Mouse (Mus musculus) R1 (cell line): ENCODE measurements at regions not wholly inside any gene's neighbourhood (a gene's known extent, or its start where the extent isn't known, plus 50 kb on each side); places are given as distances from the start of the nearest gene placed in this dataset.

ENCODE experiments used
- DNase-seq: peaks from one replicate; pipeline ENCODE4 v3.0.0-alpha.2; 2018; ENCODE audit warnings: low read depth, low spot score

DNA sequence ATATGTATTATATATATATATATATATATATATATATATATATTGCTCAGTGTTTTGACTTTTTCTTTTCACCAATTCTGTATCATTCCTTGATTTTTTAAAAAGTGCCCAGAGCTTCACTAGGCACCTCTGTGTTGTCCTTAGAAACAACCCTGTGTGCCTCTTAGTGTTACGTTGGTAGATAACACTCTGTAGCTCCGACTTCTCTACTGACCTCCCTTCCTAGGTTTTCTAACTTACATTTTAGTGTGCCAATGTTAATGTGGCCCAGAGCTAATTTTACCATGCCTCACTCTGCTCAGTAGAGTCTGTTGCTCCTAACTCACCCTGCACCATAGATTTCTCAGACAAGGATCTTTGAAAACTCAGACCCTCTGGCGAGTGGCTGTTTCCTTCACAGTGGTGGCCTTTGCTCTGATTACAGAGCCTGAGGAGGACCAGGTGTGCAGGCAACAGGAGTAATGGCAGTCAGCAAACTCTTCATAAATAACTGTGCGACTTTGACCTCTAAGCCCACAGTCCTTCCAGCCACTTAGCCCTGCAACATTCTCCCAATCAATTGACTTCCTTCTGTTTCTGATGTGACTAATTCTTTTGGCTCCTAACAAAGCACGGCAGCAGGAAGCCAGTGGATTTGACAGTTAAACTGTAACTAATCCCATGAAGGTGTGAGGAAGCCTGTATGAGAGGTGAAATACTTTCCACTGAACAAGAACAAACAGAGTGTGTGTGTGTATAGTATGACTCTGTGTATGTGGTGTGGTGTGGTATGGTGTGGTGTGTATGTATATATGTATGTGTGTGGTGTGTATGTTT is 53.6 kb upstream of the Actr3 start:
- no peak for DNase-seq

DNA sequence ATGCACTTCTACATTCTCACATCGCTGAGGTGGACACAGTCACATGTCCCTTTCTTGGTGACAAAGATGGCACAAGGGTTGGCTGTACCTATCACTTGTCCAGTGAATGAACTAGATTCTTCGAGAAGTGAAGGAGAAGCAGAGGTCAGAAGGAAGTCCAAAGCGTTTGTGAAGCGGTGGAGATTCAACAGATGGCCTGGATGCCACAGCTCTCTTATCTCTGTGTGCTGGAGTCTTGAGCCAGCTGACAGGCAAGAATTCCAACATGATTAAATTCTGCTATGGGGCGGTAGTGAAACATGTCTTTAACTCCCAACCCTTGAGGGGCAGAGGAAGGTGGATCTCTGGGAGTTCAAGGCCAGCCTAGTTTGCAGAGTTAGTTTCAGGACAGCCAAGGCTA is 55.5 kb upstream of the Actr3 start:
- DNase-seq = no peak

DNA sequence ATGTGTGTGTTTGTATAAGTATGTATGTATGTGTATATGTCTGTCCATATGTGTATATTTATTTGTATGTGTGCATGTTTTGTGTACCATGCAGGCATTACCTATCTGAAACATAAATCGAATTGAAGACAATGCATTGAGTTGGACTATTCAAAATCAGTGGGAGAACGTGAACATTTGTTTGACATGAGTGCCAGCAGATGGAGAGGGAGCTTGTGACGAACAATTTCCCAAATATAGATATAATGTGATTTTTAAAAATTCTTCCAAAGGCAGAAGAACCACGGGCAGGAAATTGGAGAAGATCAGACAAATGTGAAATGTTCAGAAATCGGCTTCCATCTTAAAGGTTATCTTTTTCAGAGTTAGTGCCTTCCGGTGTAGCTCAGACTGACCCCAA is 59.1 kb upstream of the Actr3 start:
- no peak for DNase-seq

DNA sequence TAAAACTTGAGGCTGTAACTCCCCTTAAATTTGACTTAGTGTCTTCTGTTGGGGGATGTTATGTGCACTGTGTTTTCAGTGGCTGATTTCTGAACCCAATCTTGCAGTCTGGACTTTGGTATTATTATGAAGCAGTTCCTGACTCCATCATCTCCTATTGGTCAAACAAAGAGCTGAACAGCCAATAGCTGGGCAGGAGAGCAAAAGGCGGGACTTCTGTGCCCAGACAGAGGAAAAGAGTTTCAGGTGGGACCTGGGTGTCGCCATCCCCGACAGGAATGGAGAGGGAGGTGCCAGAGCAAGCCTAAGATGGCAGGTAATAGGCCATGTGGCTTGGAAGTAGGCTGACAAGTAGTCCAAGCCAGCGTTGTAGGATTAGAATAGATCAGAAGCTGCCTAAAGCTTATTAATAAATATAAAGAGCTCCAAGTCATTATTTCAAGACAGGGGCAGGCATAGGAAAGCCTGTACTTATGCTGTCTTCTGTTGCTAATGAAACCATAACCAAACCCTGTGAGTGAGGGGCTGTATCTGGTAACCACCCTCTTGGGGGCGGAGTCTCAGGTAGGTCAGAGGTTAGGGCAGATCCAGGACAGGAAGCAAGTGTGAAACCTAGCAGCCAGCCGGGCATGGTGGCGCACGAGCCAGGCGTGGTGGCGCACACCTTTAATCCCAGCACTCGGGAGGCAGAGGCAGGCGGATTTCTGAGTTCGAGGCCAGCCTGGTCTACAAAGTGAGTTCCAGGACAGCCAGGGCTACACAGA is 60.0 kb upstream of the Actr3 start:
- peak; percentile 66 for DNase-seq

DNA sequence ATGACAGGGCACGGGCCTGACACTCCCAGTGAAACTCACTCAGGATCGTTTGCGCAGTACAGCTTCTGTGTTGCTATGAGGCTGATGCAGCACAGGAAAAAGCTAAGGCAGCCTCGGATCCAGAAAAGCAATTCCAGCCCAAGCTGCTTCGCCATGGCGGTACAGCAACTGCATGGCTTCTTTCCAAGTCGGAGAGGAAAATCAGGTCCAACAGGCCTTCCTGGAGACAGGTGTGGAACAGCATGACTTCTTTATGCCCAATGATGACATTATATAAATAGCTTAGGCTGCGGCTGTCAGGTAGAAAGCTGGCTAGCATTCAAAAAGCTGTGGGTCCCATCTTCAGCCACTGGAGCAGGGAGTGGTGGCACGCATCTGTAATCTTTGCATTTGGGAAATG is 61.5 kb upstream of the Actr3 start:
- DNase-seq = no peak

DNA sequence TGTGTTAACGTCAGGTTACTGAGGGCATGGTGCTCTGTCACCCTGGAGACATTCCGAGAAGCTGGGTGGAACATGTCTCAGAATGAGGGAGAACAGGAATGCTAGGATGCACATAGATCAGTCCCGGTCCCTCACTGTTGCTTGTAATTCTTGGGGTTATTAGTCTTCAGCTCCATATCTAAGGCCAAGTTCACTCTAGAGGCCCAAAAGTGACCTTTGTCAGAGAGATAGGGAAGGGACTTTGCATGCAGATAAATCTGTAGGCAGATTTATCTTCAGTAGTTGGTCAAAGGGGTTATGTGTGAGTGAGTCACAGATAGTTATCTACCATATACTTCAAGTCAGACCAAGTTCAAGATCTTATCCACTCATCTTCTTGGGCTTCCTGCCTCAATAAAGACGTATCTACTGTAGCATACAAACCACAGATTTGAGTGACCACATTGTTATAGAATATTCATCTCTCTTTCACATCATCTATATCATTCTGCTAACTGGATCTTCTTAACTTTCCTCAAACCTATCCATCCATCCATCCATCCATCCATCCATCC is 58.4 kb upstream of the Slc35f5 start:
- no peak for DNase-seq

DNA sequence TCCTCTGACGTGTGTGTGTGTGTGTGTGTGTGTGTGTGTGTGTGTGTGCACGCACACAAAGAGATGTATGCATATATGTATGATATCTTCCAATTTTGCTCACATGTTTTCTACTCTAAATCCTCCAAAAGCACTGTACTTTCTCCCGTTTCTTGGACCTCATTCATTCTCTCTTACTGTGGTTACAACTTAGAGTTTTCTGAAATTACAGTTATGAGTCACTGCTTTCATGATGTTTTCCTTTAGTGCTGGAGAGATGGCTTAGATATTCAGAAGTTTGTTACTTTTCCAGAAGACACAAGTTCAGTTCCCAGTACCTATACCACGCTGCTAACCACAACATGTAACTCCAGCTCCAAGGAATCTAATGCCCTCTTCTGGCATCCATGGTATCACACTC is 56.5 kb upstream of the Slc35f5 start:
- DNase-seq = no peak

DNA sequence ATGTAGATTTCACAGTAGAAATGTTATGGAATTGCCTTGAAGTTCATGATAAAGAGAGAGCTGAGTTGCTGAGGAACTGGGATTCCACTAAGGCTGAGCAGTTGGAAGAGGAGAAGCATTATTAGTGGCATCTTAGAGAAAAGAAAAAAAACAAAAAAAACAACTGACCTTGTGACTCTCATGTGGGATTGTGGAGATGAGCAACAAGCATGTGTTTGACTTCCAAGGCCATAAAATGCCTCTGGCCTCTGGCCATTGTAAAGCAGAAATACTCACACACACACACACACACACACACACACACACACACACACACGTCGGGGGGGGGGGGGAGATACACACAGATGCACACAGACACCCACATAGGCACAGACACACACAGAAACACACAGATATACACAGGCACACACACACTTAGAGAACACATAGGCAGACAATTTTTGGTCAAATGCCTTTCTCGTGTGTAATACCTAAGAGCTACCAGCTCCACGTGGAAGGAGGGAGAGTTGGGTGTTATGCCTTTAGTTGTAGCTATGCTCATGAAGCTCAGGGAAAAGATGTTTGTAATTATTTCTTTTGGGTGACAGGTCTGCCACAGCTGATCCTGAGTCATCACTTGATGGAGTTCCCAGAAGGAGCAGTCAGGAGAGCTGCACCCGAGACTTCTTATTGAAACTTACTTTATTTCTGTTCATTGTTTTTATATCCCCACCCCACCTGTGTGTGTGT is 52.4 kb upstream of the Slc35f5 start:
- no peak for DNase-seq

DNA sequence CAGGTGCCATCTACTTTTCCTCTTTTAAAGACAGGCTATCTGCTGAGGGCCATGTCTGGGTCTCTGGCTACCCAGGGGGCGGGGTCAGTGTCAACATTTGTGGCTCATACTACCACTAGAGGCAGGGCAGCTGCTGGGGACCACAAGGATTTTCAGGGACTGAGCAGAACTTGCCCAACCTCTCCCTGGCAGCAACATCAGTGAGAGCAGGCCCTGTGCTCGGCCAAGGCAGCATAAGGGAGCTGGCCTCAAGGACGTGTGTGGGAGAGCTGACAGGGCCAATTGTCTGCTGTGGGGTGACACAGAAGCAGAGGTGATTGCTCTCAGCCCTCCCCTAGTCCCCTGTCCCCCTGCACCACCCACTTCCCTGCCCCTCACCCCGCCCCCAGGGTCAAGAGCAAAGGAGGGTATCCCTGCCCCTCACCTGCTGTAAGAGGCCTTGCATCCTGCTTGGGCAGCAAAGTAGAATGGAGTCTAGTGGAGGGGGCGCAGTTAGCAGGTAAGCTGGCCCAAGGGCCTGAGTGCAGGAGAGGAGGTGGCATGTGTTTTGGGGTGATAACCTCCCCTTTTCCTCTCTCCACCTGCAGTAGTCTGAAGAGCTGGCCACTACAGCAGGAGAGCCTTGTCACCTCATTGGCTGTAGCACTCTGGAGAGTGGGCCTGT is 51.7 kb upstream of the Slc35f5 start:
- DNase-seq = no peak
